Mouse (Mus musculus) neural tube, embryonic 12.5 days (tissue): ENCODE measurements around the gene Gnb5. TPM values are rescaled to one million over a fixed set of nuclear protein-coding genes. Genes with fewer than 3 reads are reported as not detected.

Experiments used
- polyA plus RNA-seq: library from polyadenylated mRNA; unstranded; fragments of >200 nt; fragmentation: Nextera tagmentation; extraction: Ambion mirVana; gene quantifications from 2 replicates; pipeline ENCODE4 v1.2.1, GENCODE M21; 2016

The Gnb5 gene
- polyA plus RNA-seq, 1 experiment from 2014 or later, result 42.3 TPM

Other genes with a start within 250 kb of the Gnb5 start
- 42.4 and 45.3 TPM in 2 replicates for gene Myo5a, start 235.3 kb upstream of the Gnb5 start, polyA plus RNA-seq
- gene Myo5c, start 74.3 kb upstream of the Gnb5 start, polyA plus RNA-seq, result 0.32 TPM in 2 replicates
- not detected in 2 replicates for gene Bcl2l10, start 41.5 kb downstream of the Gnb5 start, polyA plus RNA-seq
- 184 and 188 TPM in 2 replicates for gene Mapk6, start 103.7 kb downstream of the Gnb5 start, polyA plus RNA-seq
- 43.5 and 53.5 TPM in 2 replicates for gene Leo1, start 135.2 kb downstream of the Gnb5 start, polyA plus RNA-seq